Mouse (Mus musculus): ENCODE results near the gene Tpr.

- TF ChIP-seq POLR2A (IDR thresholded peaks at IDR 0.05; ENCODE audit: low read depth, low read length) = no peak
- no peak for TF ChIP-seq CTCF (IDR thresholded peaks at IDR 0.05; ENCODE audit: borderline replicate concordance, insufficient read depth, low read length)
Measured at GRCm38 (mm10) chr1:150460595-150460994, 68.0 kb downstream of the Tpr start.

All from embryonic fibroblast, embryonic 13.5 days (primary cell).